Mouse (Mus musculus) cortical plate, adult 2 months (tissue): ENCODE results near the gene Lrrc7. TPM values are rescaled to one million over a fixed set of nuclear protein-coding genes. Genes with fewer than 3 reads are reported as not detected.

Experiments used
- H3K27ac ChIP-seq: fragments of 200-500 bp; 2 replicates; pipeline ENCODE4 v1.5.1; 2012; ENCODE audit warnings: low read length, control low read depth, inconsistent platforms; ENCODE audit not compliant: insufficient read depth
- H3K4me1 ChIP-seq: fragments of 200-500 bp; 2 replicates; pipeline ENCODE4 v1.6.1; 2011; ENCODE audit warnings: low read length; ENCODE audit not compliant: control insufficient read depth, insufficient read depth
- H3K4me3 ChIP-seq: fragments of 200-500 bp; 2 replicates; pipeline ENCODE4 v1.5.1; 2011; ENCODE audit warnings: mild to moderate bottlenecking, low read length, control low read depth; ENCODE audit not compliant: insufficient read depth
- CTCF ChIP-seq: fragments of 200-500 bp; IDR thresholded peaks from 2 replicates; pipeline ENCODE4 v1.5.1; 2011; ENCODE audit warnings: mild to moderate bottlenecking, control low read depth, low read length; ENCODE audit not compliant: insufficient read depth; ENCODE audit errors: extremely low read depth
- POLR2A ChIP-seq: fragments of 200-500 bp; IDR thresholded peaks from 2 replicates; pipeline ENCODE4 v1.6.1; 2011; ENCODE audit warnings: mild to moderate bottlenecking, low read length, control low read depth; ENCODE audit not compliant: insufficient read depth; ENCODE audit errors: extremely low read depth
- polyA plus RNA-seq: library from polyadenylated mRNA; depleted of rRNA; stranded (reverse); fragments of >200 nt; gene quantifications from 2 replicates; pipeline ENCODE4 v1.2.3, GENCODE M21; 2012

Lrrc7 gene
- polyA plus RNA-seq, 1 experiment: 19.1 TPM

DNA sequence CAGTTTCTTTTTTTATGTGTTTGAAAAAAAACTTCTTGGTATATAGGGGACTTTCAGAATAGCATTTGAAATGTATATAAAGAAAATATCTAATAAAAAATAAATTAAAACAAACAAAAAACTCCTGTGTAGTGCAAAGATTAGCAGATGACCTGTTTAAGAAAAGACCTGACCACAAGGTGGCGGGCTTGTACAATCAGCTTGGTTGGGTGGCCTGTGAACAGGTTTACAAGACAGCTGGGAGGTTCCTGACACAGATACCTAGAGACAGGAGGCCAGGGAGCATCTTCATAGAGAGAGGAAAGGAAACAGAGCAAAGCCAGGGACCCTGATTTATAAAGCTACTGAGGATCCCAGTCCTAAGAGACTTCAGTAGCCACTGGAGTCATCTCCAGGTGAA, 186.1 kb downstream of the Lrrc7 start:
- TF ChIP-seq POLR2A: no peak
- peak; percentile 34; the same call in 1 of the 2 replicates for TF ChIP-seq CTCF
- Histone ChIP-seq H3K27ac (peak overlapping the region; percentile 17; the same call in 1 of the 2 replicates), H3K4me3 (no peak overlapping the region), H3K4me1 (peaks cover 2% of the 10 kb centered on the region; the same call in 1 of the 2 replicates)

DNA sequence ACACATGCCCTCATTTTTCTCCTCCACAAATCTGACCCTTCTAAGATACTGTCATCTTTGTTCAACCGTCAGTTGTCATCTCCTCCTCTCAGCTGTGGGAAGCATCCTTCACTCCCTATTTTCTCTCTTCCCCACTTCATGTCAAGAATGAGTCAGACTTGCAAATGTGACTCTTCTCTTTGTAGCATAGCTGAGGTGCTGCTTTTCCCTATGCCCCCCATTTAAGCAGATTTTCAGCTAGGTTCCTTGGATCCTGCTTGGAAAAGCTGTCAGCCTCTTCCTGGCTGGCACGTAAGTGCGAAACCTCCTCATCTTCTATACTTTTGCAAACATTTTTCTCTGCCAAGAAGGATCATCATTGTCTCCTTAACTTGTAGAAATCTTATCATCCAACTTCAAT, 192.9 kb downstream of the Lrrc7 start:
- Histone ChIP-seq H3K4me3 (no peak overlapping the region), H3K27ac (no peak overlapping the region), H3K4me1 (peaks cover 2% of the 10 kb centered on the region; the same call in 1 of the 2 replicates)
- TF ChIP-seq POLR2A: no peak
- no peak for TF ChIP-seq CTCF

DNA sequence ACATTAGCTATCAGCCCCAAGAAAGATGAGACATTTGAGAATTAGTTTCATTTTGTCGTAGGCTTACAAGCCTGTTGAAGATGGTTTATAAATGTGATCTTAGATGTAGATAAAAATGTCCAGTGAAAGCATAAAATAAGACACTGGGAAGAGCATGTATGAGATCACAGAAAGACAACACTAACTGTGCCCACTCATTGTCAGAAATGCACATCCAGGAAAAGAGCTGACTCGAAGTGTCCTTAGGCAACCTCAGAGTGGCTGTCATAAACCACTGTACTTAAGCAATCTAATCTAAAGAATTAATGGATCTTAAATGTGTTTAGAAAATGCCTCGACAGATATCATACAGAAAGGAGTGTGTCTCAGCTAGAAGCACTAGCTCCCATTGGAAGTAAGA, 196.2 kb downstream of the Lrrc7 start:
- H3K4me1 ChIP-seq: peaks cover 2% of the 10 kb centered on the region; the same call in 1 of the 2 replicates
- TF ChIP-seq POLR2A (no peak), CTCF (no peak)
- peak overlapping the region; percentile 19; the same call in 1 of the 2 replicates for H3K27ac ChIP-seq
- no peak overlapping the region for H3K4me3 ChIP-seq

- Histone ChIP-seq H3K27ac (no peak overlapping the region), H3K4me1 (peaks cover 2% of the 10 kb centered on the region; the same call in 1 of the 2 replicates), H3K4me3 (no peak overlapping the region)
- TF ChIP-seq POLR2A (no peak), CTCF (no peak)
Observed at GRCm38 (mm10) chr3:158362091-158362490, 199.9 kb downstream of the Lrrc7 start.

DNA sequence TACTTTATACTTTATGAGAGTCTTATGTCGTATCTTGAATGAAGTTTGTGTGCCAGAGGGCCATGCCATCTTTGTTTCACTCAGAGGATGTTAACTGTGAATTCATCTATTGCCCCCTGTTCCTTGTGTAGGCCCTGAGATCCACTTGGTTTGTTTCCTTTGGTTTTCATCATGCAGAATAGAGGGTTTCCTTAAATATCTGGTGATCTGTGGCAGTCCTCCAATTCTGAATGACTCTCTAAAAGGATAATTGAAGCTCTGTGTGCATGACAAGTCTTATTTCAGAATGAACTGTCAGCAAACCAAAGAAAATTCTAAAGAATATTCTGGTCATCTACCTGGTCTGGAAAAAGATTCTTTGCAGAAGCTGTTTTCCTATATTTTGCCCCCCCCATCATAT, 205.3 kb downstream of the Lrrc7 start:
- Histone ChIP-seq H3K27ac (no peak overlapping the region), H3K4me1 (no peaks in the 10 kb centered on the region; the same call in 1 of the 2 replicates), H3K4me3 (no peak overlapping the region)
- TF ChIP-seq CTCF (no peak), POLR2A (no peak)

DNA sequence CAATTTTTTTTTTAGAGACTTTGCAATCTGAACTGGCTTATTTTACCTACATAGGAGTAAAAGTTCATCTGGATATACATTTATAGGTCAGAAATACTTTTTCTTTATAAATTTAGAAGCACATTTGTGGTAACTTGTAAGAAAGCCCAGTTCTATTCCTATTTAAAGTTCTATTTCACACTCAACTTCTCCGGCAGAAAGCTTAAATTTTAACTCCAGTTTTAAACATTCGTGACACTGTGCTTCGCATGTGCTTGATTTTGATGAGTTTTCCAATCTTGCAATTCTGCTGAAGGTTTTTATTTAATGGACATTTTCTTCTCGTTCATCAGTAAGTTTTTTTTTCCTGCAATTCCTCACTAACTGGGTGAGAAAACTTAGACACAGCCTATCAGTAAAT, 205.8 kb downstream of the Lrrc7 start:
- no peak for TF ChIP-seq CTCF
- TF ChIP-seq POLR2A: no peak
- Histone ChIP-seq H3K4me3 (no peak overlapping the region), H3K4me1 (no peaks in the 10 kb centered on the region; the same call in 1 of the 2 replicates), H3K27ac (no peak overlapping the region)

GRCm38 (mm10) chr3:158340808-158341207, 221.2 kb downstream of the Lrrc7 start:
- Histone ChIP-seq H3K4me1 (peaks cover 6% of the 10 kb centered on the region), H3K27ac (peak overlapping the region; percentile 84), H3K4me3 (no peak overlapping the region)
- TF ChIP-seq POLR2A: no peak
- no peak for TF ChIP-seq CTCF

GRCm38 (mm10) chr3:158330085-158330484, 231.9 kb downstream of the Lrrc7 start:
- no peak overlapping the region for H3K4me3 ChIP-seq
- peaks cover 1% of the 10 kb centered on the region; the same call in 1 of the 2 replicates for H3K4me1 ChIP-seq
- TF ChIP-seq POLR2A: no peak
- TF ChIP-seq CTCF: no peak
- H3K27ac ChIP-seq: no peak overlapping the region

DNA sequence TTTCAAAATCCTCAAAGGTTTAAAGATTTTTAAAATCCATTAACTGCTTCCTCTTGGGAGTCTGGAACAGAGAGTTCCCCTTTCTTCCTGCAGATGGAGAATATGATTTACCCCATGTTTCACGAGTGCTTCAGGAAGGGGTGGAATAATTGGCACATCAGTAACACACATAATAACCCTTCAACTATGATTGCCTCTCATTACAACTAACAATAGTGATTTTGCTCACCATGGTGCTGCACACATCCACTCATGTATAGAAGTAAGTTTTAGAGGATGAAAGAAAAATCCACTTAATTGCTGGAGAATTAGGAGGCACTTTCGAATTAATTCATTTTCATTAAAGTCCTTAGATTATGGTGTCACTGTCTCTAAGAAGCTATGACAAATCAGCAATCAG, 251.6 kb downstream of the Lrrc7 start:
- Histone ChIP-seq H3K4me3 (no peak overlapping the region), H3K27ac (no peak overlapping the region), H3K4me1 (no peaks in the 10 kb centered on the region; the same call in 1 of the 2 replicates)
- TF ChIP-seq POLR2A: no peak
- no peak for TF ChIP-seq CTCF

- no peak overlapping the region for H3K27ac ChIP-seq
- TF ChIP-seq POLR2A (no peak), CTCF (no peak)
- H3K4me3 ChIP-seq: no peak overlapping the region
- no peaks in the 10 kb centered on the region for H3K4me1 ChIP-seq
Observed at GRCm38 (mm10) chr3:158307415-158307814, 254.6 kb downstream of the Lrrc7 start.
